Mouse (Mus musculus): ENCODE results near the gene Lrp6. TPM values are rescaled to one million over a fixed set of nuclear protein-coding genes. Genes with fewer than 3 reads are reported as not detected.

The Lrp6 gene
- polyA plus RNA-seq, 1 experiment from 2014 or later = 12.4 TPM

GRCm38 (mm10) chr6:134466671-134467229 lies 100.0 kb downstream of the Lrp6 start:
- H3K36me3 ChIP-seq (ENCODE audit: control insufficient read depth, insufficient read depth) = peaks cover 19% of the 10 kb centered on the region
- H3K4me3 ChIP-seq (ENCODE audit: low read depth, low read length) = no peak overlapping the region
- ATAC-seq = peak; percentile 82
- H3K9me3 ChIP-seq (ENCODE audit: control insufficient read depth) = no peaks in the 10 kb centered on the region
- H3K4me1 ChIP-seq (replicated peaks; ENCODE audit: control insufficient read depth, insufficient read depth, low read length) = no peaks in the 10 kb centered on the region
- TF ChIP-seq CTCF (IDR thresholded peaks at IDR 0.05; ENCODE audit: low read depth) = no peak
- H3K4me2 ChIP-seq (replicated peaks; ENCODE audit: low read depth) = no peak overlapping the region
- no peak overlapping the region for H3K9ac ChIP-seq (ENCODE audit: low read depth, low read length)
- no peaks in the 10 kb centered on the region for H3K27me3 ChIP-seq (replicated peaks; ENCODE audit: control insufficient read depth, insufficient read depth, low read length)
- 30% methylated on average over 10 of the region's 10 CpGs for whole genome bisulfite sequencing
- no peak overlapping the region for H3K27ac ChIP-seq (ENCODE audit: low read depth, low read length)

GRCm38 (mm10) chr6:134461175-134461574 lies 105.6 kb downstream of the Lrp6 start:
- H3K4me3 ChIP-seq (ENCODE audit: low read depth, low read length) = no peak overlapping the region
- no peak overlapping the region for H3K4me2 ChIP-seq (replicated peaks; ENCODE audit: low read depth)
- H3K9me3 ChIP-seq (ENCODE audit: control insufficient read depth) = no peaks in the 10 kb centered on the region
- no peak overlapping the region for H3K9ac ChIP-seq (ENCODE audit: low read depth, low read length)
- peaks cover 52% of the 10 kb centered on the region for H3K36me3 ChIP-seq (ENCODE audit: control insufficient read depth, insufficient read depth)
- H3K27ac ChIP-seq (ENCODE audit: low read depth, low read length) = no peak overlapping the region; the same call in 1 of the 2 replicates
- TF ChIP-seq CTCF (IDR thresholded peaks at IDR 0.05; ENCODE audit: low read depth) = no peak
- no peaks in the 10 kb centered on the region for H3K4me1 ChIP-seq (replicated peaks; ENCODE audit: control insufficient read depth, insufficient read depth, low read length)
- H3K27me3 ChIP-seq (replicated peaks; ENCODE audit: control insufficient read depth, insufficient read depth, low read length) = no peaks in the 10 kb centered on the region
- 89% methylated on average over 6 of the region's 6 CpGs for WGBS
- ATAC-seq = no peak

GRCm38 (mm10) chr6:134458376-134458775 lies 108.4 kb downstream of the Lrp6 start:
- H3K9ac ChIP-seq (ENCODE audit: low read depth, low read length) = no peak overlapping the region
- 83% methylated on average over 1 of the region's 1 CpGs for WGBS
- no peak overlapping the region for H3K27ac ChIP-seq (ENCODE audit: low read depth, low read length)
- no peak overlapping the region for H3K4me3 ChIP-seq (ENCODE audit: low read depth, low read length)
- H3K27me3 ChIP-seq (replicated peaks; ENCODE audit: control insufficient read depth, insufficient read depth, low read length) = no peaks in the 10 kb centered on the region
- no peaks in the 10 kb centered on the region for H3K4me1 ChIP-seq (replicated peaks; ENCODE audit: control insufficient read depth, insufficient read depth, low read length)
- no peak overlapping the region for H3K4me2 ChIP-seq (replicated peaks; ENCODE audit: low read depth)
- ATAC-seq = no peak
- H3K36me3 ChIP-seq (ENCODE audit: control insufficient read depth, insufficient read depth) = peaks cover 71% of the 10 kb centered on the region
- no peaks in the 10 kb centered on the region for H3K9me3 ChIP-seq (ENCODE audit: control insufficient read depth)
- TF ChIP-seq CTCF (IDR thresholded peaks at IDR 0.05; ENCODE audit: low read depth) = no peak

GRCm38 (mm10) chr6:134454093-134454492 lies 112.7 kb downstream of the Lrp6 start:
- Histone ChIP-seq H3K27ac (ENCODE audit: low read depth, low read length) (no peak overlapping the region), H3K9me3 (ENCODE audit: control insufficient read depth) (no peaks in the 10 kb centered on the region), H3K4me3 (ENCODE audit: low read depth, low read length) (no peak overlapping the region), H3K9ac (ENCODE audit: low read depth, low read length) (no peak overlapping the region), H3K4me2 (replicated peaks; ENCODE audit: low read depth) (no peak overlapping the region), H3K27me3 (replicated peaks; ENCODE audit: control insufficient read depth, insufficient read depth, low read length) (no peaks in the 10 kb centered on the region), H3K4me1 (replicated peaks; ENCODE audit: control insufficient read depth, insufficient read depth, low read length) (no peaks in the 10 kb centered on the region), H3K36me3 (ENCODE audit: control insufficient read depth, insufficient read depth) (peaks cover 82% of the 10 kb centered on the region)
- no peak for ATAC-seq
- WGBS = 100% methylated on average over 1 of the region's 1 CpGs
- peak; percentile 72 for TF ChIP-seq CTCF (IDR thresholded peaks at IDR 0.05; ENCODE audit: low read depth)

DNA sequence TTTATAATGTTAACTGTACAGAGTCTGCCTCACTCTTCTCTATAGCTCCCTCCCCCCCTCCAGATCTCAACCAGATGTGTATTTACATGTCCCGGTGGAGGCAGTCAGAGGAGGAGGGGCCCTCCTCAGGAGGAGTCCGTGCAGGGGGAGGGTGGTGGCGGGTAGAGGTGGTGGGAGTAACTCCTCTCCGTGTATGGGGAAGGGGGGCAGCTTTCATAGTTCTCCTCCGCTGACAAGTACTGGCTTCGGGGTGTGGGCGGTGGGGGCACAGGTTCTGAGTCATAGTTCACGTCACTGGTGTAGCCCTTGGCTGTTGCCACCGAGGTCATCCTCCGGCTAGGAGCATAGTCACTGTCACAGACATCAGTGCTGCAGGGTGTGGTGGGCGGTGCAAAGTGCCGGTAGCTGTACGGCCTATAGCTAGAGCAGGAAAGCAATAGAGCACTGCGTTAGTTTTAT lies 116.1 kb downstream of the Lrp6 start:
- WGBS = 55% methylated on average over 14 of the region's 14 CpGs
- H3K4me1 ChIP-seq (replicated peaks; ENCODE audit: control insufficient read depth, insufficient read depth, low read length) = no peaks in the 10 kb centered on the region
- H3K9ac ChIP-seq (ENCODE audit: low read depth, low read length) = no peak overlapping the region
- peaks cover 56% of the 10 kb centered on the region for H3K36me3 ChIP-seq (ENCODE audit: control insufficient read depth, insufficient read depth)
- H3K27me3 ChIP-seq (replicated peaks; ENCODE audit: control insufficient read depth, insufficient read depth, low read length) = no peaks in the 10 kb centered on the region
- H3K9me3 ChIP-seq (ENCODE audit: control insufficient read depth) = no peaks in the 10 kb centered on the region
- no peak for ATAC-seq
- H3K4me3 ChIP-seq (ENCODE audit: low read depth, low read length) = no peak overlapping the region
- H3K4me2 ChIP-seq (replicated peaks; ENCODE audit: low read depth) = no peak overlapping the region
- no peak overlapping the region for H3K27ac ChIP-seq (ENCODE audit: low read depth, low read length)
- TF ChIP-seq CTCF (IDR thresholded peaks at IDR 0.05; ENCODE audit: low read depth) = no peak

GRCm38 (mm10) chr6:134449958-134450357 lies 116.8 kb downstream of the Lrp6 start:
- Histone ChIP-seq H3K9me3 (ENCODE audit: control insufficient read depth) (no peaks in the 10 kb centered on the region), H3K27me3 (replicated peaks; ENCODE audit: control insufficient read depth, insufficient read depth, low read length) (no peaks in the 10 kb centered on the region), H3K4me2 (replicated peaks; ENCODE audit: low read depth) (no peak overlapping the region), H3K4me1 (replicated peaks; ENCODE audit: control insufficient read depth, insufficient read depth, low read length) (no peaks in the 10 kb centered on the region), H3K27ac (ENCODE audit: low read depth, low read length) (no peak overlapping the region), H3K9ac (ENCODE audit: low read depth, low read length) (no peak overlapping the region), H3K36me3 (ENCODE audit: control insufficient read depth, insufficient read depth) (peaks cover 51% of the 10 kb centered on the region), H3K4me3 (ENCODE audit: low read depth, low read length) (no peak overlapping the region)
- ATAC-seq = no peak
- TF ChIP-seq CTCF (IDR thresholded peaks at IDR 0.05; ENCODE audit: low read depth) = no peak
- 78% methylated on average over 11 of the region's 11 CpGs for WGBS

All from intestine, postnatal 0 days (tissue).